Mouse (Mus musculus): ENCODE measurements around the gene Dact3. TPM values are rescaled to one million over a fixed set of nuclear protein-coding genes. Genes with fewer than 3 reads are reported as not detected.

Dact3 gene
- polyA plus RNA-seq, 1 experiment from 2014 or later, result 2.3 TPM

- Histone ChIP-seq H3K4me2 (ENCODE audit: low read depth, low read length) (no peak overlapping the region), H3K36me3 (ENCODE audit: control insufficient read depth, insufficient read depth, low read length) (peaks cover 18% of the 10 kb centered on the region), H3K27ac (ENCODE audit: low read length) (no peak overlapping the region), H3K9me3 (replicated peaks; ENCODE audit: control insufficient read depth, low read length) (no peaks in the 10 kb centered on the region), H3K27me3 (ENCODE audit: control insufficient read depth, insufficient read depth, low read length) (no peaks in the 10 kb centered on the region), H3K4me1 (ENCODE audit: control insufficient read depth, insufficient read depth, low read length) (peaks cover 14% of the 10 kb centered on the region), H3K9ac (ENCODE audit: low read length) (no peak overlapping the region), H3K4me3 (replicated peaks; ENCODE audit: low read length) (no peak overlapping the region)
- no peak for ATAC-seq (ENCODE audit: insufficient read depth, low FRiP score)
- 81% methylated on average over 18 of the region's 18 CpGs for WGBS
Measured at GRCm38 (mm10) chr7:16914453-16915343, 39.6 kb downstream of the Dact3 start.

DNA sequence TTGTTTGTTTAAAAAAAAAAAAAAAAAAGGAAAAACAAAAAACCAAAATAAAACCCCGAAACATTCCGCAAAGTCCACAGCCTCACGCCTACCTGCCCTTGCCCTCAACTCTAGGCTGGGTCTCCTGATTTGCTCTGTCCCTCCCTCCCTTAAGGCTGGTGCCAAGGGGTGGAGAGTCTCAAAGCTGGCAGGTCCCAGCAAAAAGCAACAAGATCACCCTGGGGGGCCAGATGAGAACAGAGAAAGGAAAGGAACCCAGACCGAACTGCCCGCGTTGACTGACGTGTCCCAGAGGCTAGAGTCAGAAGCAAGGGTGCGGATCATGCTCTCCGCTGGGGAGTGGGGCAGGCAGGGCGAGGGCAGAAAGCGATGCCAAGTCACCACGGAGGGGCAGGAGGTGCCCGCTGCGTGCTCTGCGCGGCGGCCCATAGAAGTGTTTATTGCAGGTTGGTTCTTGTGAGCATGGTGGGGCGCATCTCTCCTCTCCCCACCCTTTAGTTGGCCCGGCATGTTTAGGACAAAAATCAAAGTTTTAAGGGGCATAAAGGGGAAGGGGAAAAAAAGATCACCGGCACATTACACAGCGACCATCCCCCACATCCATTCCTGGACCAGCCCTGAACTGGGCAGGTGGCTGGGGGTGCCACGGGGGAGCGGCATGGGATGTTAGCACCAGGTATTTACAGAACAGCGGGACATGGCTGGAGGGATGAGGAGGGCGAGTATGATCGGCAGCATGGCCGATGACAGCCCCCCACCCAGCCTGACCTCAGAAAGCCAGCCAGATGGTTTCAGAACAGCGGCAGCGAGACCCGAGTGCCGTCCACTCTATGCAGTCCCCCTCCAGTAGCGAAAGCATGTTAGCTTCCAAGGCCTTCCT is 40.6 kb downstream of the Dact3 start:
- H3K4me1 ChIP-seq (ENCODE audit: control insufficient read depth, insufficient read depth, low read length), result peaks cover 18% of the 10 kb centered on the region
- 90% methylated on average over 32 of the region's 32 CpGs for WGBS
- H3K9ac ChIP-seq (ENCODE audit: low read length), result no peak overlapping the region
- H3K4me3 ChIP-seq (replicated peaks; ENCODE audit: low read length), result no peak overlapping the region
- H3K27me3 ChIP-seq (ENCODE audit: control insufficient read depth, insufficient read depth, low read length), result no peaks in the 10 kb centered on the region
- no peak for ATAC-seq (ENCODE audit: insufficient read depth, low FRiP score)
- H3K9me3 ChIP-seq (replicated peaks; ENCODE audit: control insufficient read depth, low read length), result no peaks in the 10 kb centered on the region
- peaks cover 18% of the 10 kb centered on the region for H3K36me3 ChIP-seq (ENCODE audit: control insufficient read depth, insufficient read depth, low read length)
- H3K4me2 ChIP-seq (ENCODE audit: low read depth, low read length), result no peak overlapping the region
- H3K27ac ChIP-seq (ENCODE audit: low read length), result no peak overlapping the region

DNA sequence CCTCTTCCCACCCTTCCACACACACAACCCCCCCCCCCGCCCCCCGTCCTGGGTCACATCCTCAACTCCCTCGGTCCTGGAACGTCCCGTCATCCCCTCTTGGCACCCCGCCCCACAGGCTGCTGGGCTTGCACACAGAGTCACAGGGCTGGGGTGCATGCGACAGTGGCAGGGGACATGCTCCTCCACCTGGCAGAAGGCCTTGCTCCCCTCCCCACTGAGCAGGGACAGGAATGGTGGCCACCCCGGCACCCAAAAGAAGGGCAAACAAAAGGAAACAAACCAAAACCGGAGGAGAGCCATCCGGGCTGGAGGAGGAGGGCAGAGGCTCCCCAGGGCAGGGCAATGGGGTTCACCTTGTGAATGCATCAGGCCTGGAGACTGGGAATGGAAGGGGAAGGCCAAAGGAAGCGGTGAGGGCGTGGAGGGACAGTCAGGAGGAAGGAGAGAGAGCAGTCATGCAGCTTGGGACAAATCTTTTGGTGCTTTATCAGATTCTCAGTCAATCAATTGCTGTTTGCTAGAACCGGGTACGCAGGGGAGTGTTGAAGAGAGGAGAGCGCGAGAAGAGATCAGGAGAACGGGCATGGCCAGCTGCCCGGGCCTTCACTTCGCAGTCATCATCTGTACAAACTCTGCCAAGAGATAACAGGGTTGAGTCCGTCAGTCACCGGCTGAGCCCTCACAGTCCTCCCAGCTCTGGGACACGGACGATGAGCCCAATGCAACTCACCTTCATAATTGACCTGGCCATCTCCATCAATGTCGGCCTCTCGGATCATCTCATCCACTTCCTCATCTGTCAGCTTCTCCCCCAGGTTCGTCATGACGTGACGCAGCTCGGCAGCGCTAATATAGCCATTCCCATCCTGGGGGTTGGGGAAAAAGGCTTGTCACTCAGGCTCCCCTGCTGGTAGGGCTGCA is 41.5 kb downstream of the Dact3 start:
- Histone ChIP-seq H3K4me1 (ENCODE audit: control insufficient read depth, insufficient read depth, low read length) (peaks cover 27% of the 10 kb centered on the region), H3K36me3 (ENCODE audit: control insufficient read depth, insufficient read depth, low read length) (peaks cover 18% of the 10 kb centered on the region), H3K4me2 (ENCODE audit: low read depth, low read length) (no peak overlapping the region), H3K9me3 (replicated peaks; ENCODE audit: control insufficient read depth, low read length) (no peaks in the 10 kb centered on the region), H3K27ac (ENCODE audit: low read length) (no peak overlapping the region), H3K27me3 (ENCODE audit: control insufficient read depth, insufficient read depth, low read length) (no peaks in the 10 kb centered on the region), H3K4me3 (replicated peaks; ENCODE audit: low read length) (no peak overlapping the region), H3K9ac (ENCODE audit: low read length) (no peak overlapping the region)
- ATAC-seq (ENCODE audit: insufficient read depth, low FRiP score), result no peak
- WGBS, result 67% methylated on average over 29 of the region's 30 CpGs

- Histone ChIP-seq H3K4me2 (ENCODE audit: low read depth, low read length) (no peak overlapping the region), H3K9ac (ENCODE audit: low read length) (no peak overlapping the region), H3K27me3 (ENCODE audit: control insufficient read depth, insufficient read depth, low read length) (no peaks in the 10 kb centered on the region), H3K4me1 (ENCODE audit: control insufficient read depth, insufficient read depth, low read length) (peaks cover 31% of the 10 kb centered on the region), H3K36me3 (ENCODE audit: control insufficient read depth, insufficient read depth, low read length) (peaks cover 18% of the 10 kb centered on the region), H3K4me3 (replicated peaks; ENCODE audit: low read length) (no peak overlapping the region), H3K9me3 (replicated peaks; ENCODE audit: control insufficient read depth, low read length) (no peaks in the 10 kb centered on the region), H3K27ac (ENCODE audit: low read length) (no peak overlapping the region)
- ATAC-seq (ENCODE audit: insufficient read depth, low FRiP score), result no peak
- WGBS, result 56% methylated on average over 11 of the region's 11 CpGs
Measured at GRCm38 (mm10) chr7:16917447-16917846, 42.3 kb downstream of the Dact3 start.

DNA sequence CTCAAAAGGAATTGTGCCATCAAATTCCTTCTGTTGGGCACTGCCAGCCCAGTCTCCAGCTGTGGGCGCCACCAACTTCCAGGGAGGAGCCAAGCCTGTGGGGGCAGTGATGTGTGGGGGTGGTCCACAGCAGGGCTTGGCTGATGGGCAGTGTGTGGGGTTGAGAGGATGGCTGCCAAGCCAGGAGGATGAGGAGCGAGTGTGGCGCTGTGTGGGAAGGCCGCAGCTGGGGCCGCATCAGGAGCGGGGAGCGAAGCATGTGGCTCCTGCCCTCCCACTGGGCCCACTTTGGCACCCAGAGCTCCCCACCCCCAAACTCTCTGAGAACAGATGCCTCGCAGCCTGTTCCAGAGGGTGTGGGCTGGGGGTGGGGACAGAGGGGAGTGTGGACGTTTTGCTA is 42.9 kb downstream of the Dact3 start:
- Histone ChIP-seq H3K4me3 (replicated peaks; ENCODE audit: low read length) (no peak overlapping the region), H3K27me3 (ENCODE audit: control insufficient read depth, insufficient read depth, low read length) (no peaks in the 10 kb centered on the region), H3K4me1 (ENCODE audit: control insufficient read depth, insufficient read depth, low read length) (peaks cover 33% of the 10 kb centered on the region), H3K9me3 (replicated peaks; ENCODE audit: control insufficient read depth, low read length) (no peaks in the 10 kb centered on the region), H3K4me2 (ENCODE audit: low read depth, low read length) (no peak overlapping the region), H3K9ac (ENCODE audit: low read length) (no peak overlapping the region), H3K27ac (ENCODE audit: low read length) (no peak overlapping the region), H3K36me3 (ENCODE audit: control insufficient read depth, insufficient read depth, low read length) (peaks cover 18% of the 10 kb centered on the region)
- 72% methylated on average over 9 of the region's 9 CpGs for WGBS
- no peak for ATAC-seq (ENCODE audit: insufficient read depth, low FRiP score)

- no peaks in the 10 kb centered on the region for H3K9me3 ChIP-seq (replicated peaks; ENCODE audit: control insufficient read depth, low read length)
- no peak overlapping the region for H3K9ac ChIP-seq (ENCODE audit: low read length)
- no peak for ATAC-seq (ENCODE audit: insufficient read depth, low FRiP score)
- H3K27ac ChIP-seq (ENCODE audit: low read length), result no peak overlapping the region
- no peaks in the 10 kb centered on the region for H3K27me3 ChIP-seq (ENCODE audit: control insufficient read depth, insufficient read depth, low read length)
- peaks cover 33% of the 10 kb centered on the region for H3K4me1 ChIP-seq (ENCODE audit: control insufficient read depth, insufficient read depth, low read length)
- H3K36me3 ChIP-seq (ENCODE audit: control insufficient read depth, insufficient read depth, low read length), result peaks cover 18% of the 10 kb centered on the region
- H3K4me3 ChIP-seq (replicated peaks; ENCODE audit: low read length), result no peak overlapping the region
- 64% methylated on average over 3 of the region's 3 CpGs for WGBS
- H3K4me2 ChIP-seq (ENCODE audit: low read depth, low read length), result no peak overlapping the region
Measured at GRCm38 (mm10) chr7:16918670-16919069, 43.6 kb downstream of the Dact3 start.

- peak overlapping the region; percentile 38 for H3K9ac ChIP-seq (ENCODE audit: low read length)
- H3K4me1 ChIP-seq (ENCODE audit: control insufficient read depth, insufficient read depth, low read length), result peaks cover 33% of the 10 kb centered on the region
- H3K36me3 ChIP-seq (ENCODE audit: control insufficient read depth, insufficient read depth, low read length), result peaks cover 18% of the 10 kb centered on the region
- no peaks in the 10 kb centered on the region for H3K27me3 ChIP-seq (ENCODE audit: control insufficient read depth, insufficient read depth, low read length)
- H3K9me3 ChIP-seq (replicated peaks; ENCODE audit: control insufficient read depth, low read length), result no peaks in the 10 kb centered on the region
- no peak overlapping the region for H3K4me2 ChIP-seq (ENCODE audit: low read depth, low read length)
- H3K27ac ChIP-seq (ENCODE audit: low read length), result no peak overlapping the region
- H3K4me3 ChIP-seq (replicated peaks; ENCODE audit: low read length), result no peak overlapping the region
- WGBS, result 72% methylated on average over 13 of the region's 13 CpGs
- ATAC-seq (ENCODE audit: insufficient read depth, low FRiP score), result no peak
Measured at GRCm38 (mm10) chr7:16919395-16920149, 44.5 kb downstream of the Dact3 start.

GRCm38 (mm10) chr7:16920150-16920579 is 45.0 kb downstream of the Dact3 start:
- no peak for ATAC-seq (ENCODE audit: insufficient read depth, low FRiP score)
- Histone ChIP-seq H3K27me3 (ENCODE audit: control insufficient read depth, insufficient read depth, low read length) (no peaks in the 10 kb centered on the region), H3K4me1 (ENCODE audit: control insufficient read depth, insufficient read depth, low read length) (peaks cover 33% of the 10 kb centered on the region), H3K4me3 (replicated peaks; ENCODE audit: low read length) (no peak overlapping the region), H3K9ac (ENCODE audit: low read length) (peak overlapping the region; percentile 38), H3K36me3 (ENCODE audit: control insufficient read depth, insufficient read depth, low read length) (peaks cover 18% of the 10 kb centered on the region), H3K4me2 (ENCODE audit: low read depth, low read length) (no peak overlapping the region), H3K27ac (ENCODE audit: low read length) (no peak overlapping the region), H3K9me3 (replicated peaks; ENCODE audit: control insufficient read depth, low read length) (no peaks in the 10 kb centered on the region)
- 85% methylated on average over 7 of the region's 7 CpGs for WGBS
